In the genomic region with DNA sequence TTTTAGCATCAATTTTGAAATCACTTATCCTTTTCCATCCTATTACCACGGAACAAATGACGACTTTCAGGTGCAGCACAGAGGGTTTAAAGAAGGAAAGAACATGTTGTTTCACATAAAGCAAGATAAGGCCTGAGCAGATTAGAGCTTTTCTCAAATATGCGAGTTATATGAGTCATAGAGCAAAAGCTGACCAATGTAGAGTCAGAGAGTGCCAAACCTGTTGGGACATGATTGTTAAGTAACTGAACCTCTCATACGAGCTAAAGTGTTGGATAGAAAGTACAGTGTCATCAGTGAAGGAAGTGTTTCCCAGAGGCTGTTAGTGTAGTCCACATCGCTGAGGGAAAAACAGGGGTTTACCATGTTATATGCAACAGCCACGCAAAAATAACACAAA, we compare ENCODE assay signal across 24 mouse cellular contexts. TPM values are rescaled to one million over a fixed set of nuclear protein-coding genes. Genes with fewer than 3 reads are reported as not detected.
A peak's percentile ranks its signal among the peaks of the same experiment; 100 is the strongest.
DNase-seq lines count a peak whose midpoint lies in the region; ATAC-seq and TF ChIP-seq lines count a peak whose summit lies in the region.
"Had no signal": no experiment of that assay in that cellular context is flagged by ENCODE, and none has a peak within 500 bp of the region (broad histone marks: within the 10 kb centered on the region; RNA-seq: fewer than 3 reads in every experiment).

No protein-coding gene starts in this region.

- DNase-seq in lung, postnatal 0 days (ENCODE audit: low spot score) = no peak
- DNase-seq in lung, postnatal 14 days = no peak
- DNase-seq in Patski (ENCODE audit: low read depth, low spot score) = no peak
- DNase-seq in lung, postnatal 25 days (ENCODE audit: low spot score) = no peak
- no peak for DNase-seq in limb, embryonic 10.5 days (ENCODE audit: low spot score)
- no peak for DNase-seq in gastrocnemius, adult 18-20 months (ENCODE audit: low spot score)
- DNase-seq: adrenal gland, adult 2 months; adrenal gland, postnatal 14 days; cerebellum, adult 11 months; cerebellum, adult 2 months; cerebellum, adult 9-11 months; cerebellum, postnatal 25 days; forebrain, postnatal 0 days; gastrocnemius, postnatal 25 days; heart, postnatal 36 days had no signal

- H3K4me1 ChIP-seq in lung, postnatal 0 days (ENCODE audit: insufficient read depth, low read depth, low read length) = no peaks in the 10 kb centered on the region
- H3K4me1 ChIP-seq in stomach, embryonic 15.5 days = 0 out of 2 replicates have a peak, but pooled peaks cover 3% of the 10 kb centered on the region
- no peaks in the 10 kb centered on the region for H3K4me1 ChIP-seq in limb, embryonic 10.5 days
- H3K4me1 ChIP-seq: embryonic facial prominence, embryonic 12.5 days; embryonic facial prominence, embryonic 15.5 days; hindbrain, embryonic 10.5 days had no signal

- H3K4me3 ChIP-seq in lung, postnatal 0 days (ENCODE audit: low read depth, low read length) = no peak overlapping the region
- H3K4me3 ChIP-seq in stomach, embryonic 15.5 days (replicated peaks) = no peak overlapping the region
- H3K4me3 ChIP-seq in limb, embryonic 10.5 days = no peak overlapping the region
- H3K4me3 ChIP-seq: embryonic facial prominence, embryonic 12.5 days; embryonic facial prominence, embryonic 15.5 days; hindbrain, embryonic 10.5 days had no signal

- in situ Hi-C loops in Patski (cut with MboI; ENCODE audit: low pct_unique_long_range_greater_than_20kb) = loop anchor here (25.0 kb wide), 2 partner anchors 355 to 955 kb away; a partner anchor contains a TSS

- no peak overlapping the region for H3K9ac ChIP-seq in lung, postnatal 0 days (replicated peaks; ENCODE audit: low read depth)
- H3K9ac ChIP-seq in stomach, embryonic 15.5 days = no peak overlapping the region
- H3K9ac ChIP-seq: embryonic facial prominence, embryonic 12.5 days; embryonic facial prominence, embryonic 15.5 days; forebrain, postnatal 0 days; hindbrain, embryonic 14.5 days had no signal

- no peaks in the 10 kb centered on the region for H3K9me3 ChIP-seq in lung, postnatal 0 days (ENCODE audit: low read length)
- H3K9me3 ChIP-seq in stomach, embryonic 15.5 days = no peaks in the 10 kb centered on the region
- H3K9me3 ChIP-seq in limb, embryonic 10.5 days (replicated peaks) = no peaks in the 10 kb centered on the region
- H3K9me3 ChIP-seq: embryonic facial prominence, embryonic 12.5 days; embryonic facial prominence, embryonic 15.5 days; hindbrain, embryonic 10.5 days had no signal

- no peaks in the 10 kb centered on the region for H3K36me3 ChIP-seq in lung, postnatal 0 days (ENCODE audit: insufficient read depth, low read length)
- H3K36me3 ChIP-seq in stomach, embryonic 15.5 days = no peaks in the 10 kb centered on the region
- H3K36me3 ChIP-seq in limb, embryonic 10.5 days = no peaks in the 10 kb centered on the region
- H3K36me3 ChIP-seq: embryonic facial prominence, embryonic 12.5 days; embryonic facial prominence, embryonic 15.5 days; hindbrain, embryonic 10.5 days had no signal

- POLR2A ChIA-PET in Patski (lab: Charles Lee) = no interaction called here

- no peaks in the 10 kb centered on the region for H3K27me3 ChIP-seq in lung, postnatal 0 days (replicated peaks; ENCODE audit: insufficient read depth, low read length)
- H3K27me3 ChIP-seq in Patski = no peaks in the 10 kb centered on the region
- no peaks in the 10 kb centered on the region for H3K27me3 ChIP-seq in stomach, embryonic 15.5 days (replicated peaks)
- H3K27me3 ChIP-seq in limb, embryonic 10.5 days (ENCODE audit: low read depth, poor library complexity, severe bottlenecking) = no peaks in the 10 kb centered on the region
- H3K27me3 ChIP-seq: embryonic facial prominence, embryonic 12.5 days; embryonic facial prominence, embryonic 15.5 days had no signal

- peak; percentile 41; the same call in 1 of the 2 replicates for ATAC-seq in lung, postnatal 0 days
- ATAC-seq in Patski = peak; percentile 31
- ATAC-seq in stomach, embryonic 15.5 days (ENCODE audit: insufficient read depth, low FRiP score, low read depth) = peak; percentile 75
- ATAC-seq: forebrain, embryonic 14.5 days; forebrain, postnatal 0 days; hindbrain, postnatal 0 days; inflammation-experienced regulatory T-cells, adult 6 months had no signal

- TF ChIP-seq EP300 in lung, postnatal 0 days (IDR thresholded peaks at IDR 0.05) = peak; percentile 45; the same call in 1 of the 2 replicates

- CTCF ChIA-PET in Patski (lab: Charles Lee) = interaction anchor here (2.1 kb wide), 1 partner anchor 8 kb away, joined by 7 read pairs; no protein-coding TSS in a partner anchor

- TF ChIP-seq CTCF in lung, postnatal 0 days (IDR thresholded peaks at IDR 0.05) = no peak
- no peak for TF ChIP-seq CTCF in Patski (IDR thresholded peaks at IDR 0.05)

- H3K27ac ChIP-seq in lung, postnatal 0 days (ENCODE audit: low read length) = no peak overlapping the region
- H3K27ac ChIP-seq in stomach, embryonic 15.5 days = peak overlapping the region; percentile 71
- no peak overlapping the region for H3K27ac ChIP-seq in limb, embryonic 10.5 days
- H3K27ac ChIP-seq: embryonic facial prominence, embryonic 12.5 days; embryonic facial prominence, embryonic 15.5 days; hindbrain, embryonic 10.5 days; hindbrain, embryonic 14.5 days; hindbrain, postnatal 0 days had no signal

- no peak overlapping the region for H3K4me2 ChIP-seq in lung, postnatal 0 days (replicated peaks; ENCODE audit: low read depth, low read length)
- H3K4me2 ChIP-seq in stomach, embryonic 15.5 days = no peak overlapping the region
- H3K4me2 ChIP-seq: embryonic facial prominence, embryonic 12.5 days; embryonic facial prominence, embryonic 15.5 days; heart, embryonic 11.5 days; hindbrain, embryonic 14.5 days had no signal

- 61% methylated on average over 6 of the region's 6 CpGs for WGBS in lung, postnatal 0 days
- WGBS in stomach, embryonic 15.5 days = 66% methylated on average over 6 of the region's 6 CpGs
- 86% methylated on average over 6 of the region's 6 CpGs for WGBS in limb, embryonic 10.5 days

RNA-seq across cellular contexts. Expression of a gene that starts 19.8 kb away (rescaled TPM):
- 89.2 and 94.2 TPM in 2 replicates for polyA plus RNA-seq in lung, postnatal 0 days (2015; fragmentation: Nextera tagmentation; extraction: Ambion mirVana)
- 59.9 TPM for polyA plus RNA-seq in Patski (2021)
- polyA plus RNA-seq in stomach, embryonic 15.5 days (2015; fragmentation: Nextera tagmentation; extraction: Ambion mirVana) = 63.7 and 63.9 TPM in 2 replicates
- polyA plus RNA-seq in limb, embryonic 10.5 days (2016; fragmentation: Nextera tagmentation; extraction: Ambion mirVana) = 32.5 and 33.0 TPM in 2 replicates
- total RNA-seq in gastrocnemius, adult 18-20 months (2021) = 10 to 100 TPM; 47.3 to 51.5 TPM

RNA-seq across cellular contexts. Expression of a gene that starts 38.4 kb away (rescaled TPM):
- polyA plus RNA-seq in lung, postnatal 0 days (2015; fragmentation: Nextera tagmentation; extraction: Ambion mirVana) = 251 and 269 TPM in 2 replicates
- 6,297 TPM for polyA plus RNA-seq in Patski (2021)
- 221 and 248 TPM in 2 replicates for polyA plus RNA-seq in stomach, embryonic 15.5 days (2015; fragmentation: Nextera tagmentation; extraction: Ambion mirVana)
- 100 and 108 TPM in 2 replicates for polyA plus RNA-seq in limb, embryonic 10.5 days (2016; fragmentation: Nextera tagmentation; extraction: Ambion mirVana)
- total RNA-seq in gastrocnemius, adult 18-20 months (2021) = 100 to 1,000 TPM; 121 to 124 TPM

RNA-seq across cellular contexts. Expression of a gene that starts 57.2 kb away (rescaled TPM):
- 4.7 and 5.3 TPM in 2 replicates for polyA plus RNA-seq in lung, postnatal 0 days (2015; fragmentation: Nextera tagmentation; extraction: Ambion mirVana)
- polyA plus RNA-seq in Patski (2021) = 19.4 TPM
- polyA plus RNA-seq in stomach, embryonic 15.5 days (2015; fragmentation: Nextera tagmentation; extraction: Ambion mirVana) = 24.5 and 26.1 TPM in 2 replicates
- 34.9 and 43.5 TPM in 2 replicates for polyA plus RNA-seq in limb, embryonic 10.5 days (2016; fragmentation: Nextera tagmentation; extraction: Ambion mirVana)
- total RNA-seq in gastrocnemius, adult 18-20 months (2021) = 1 to 10 TPM; 5.9 to 7.5 TPM

Comparison
In these comparisons a context has a peak if more than half of its experiments do, and no peak if none do; other contexts are left out.
1. RNA of a gene that starts 38.4 kb away (polyA plus RNA-seq): 6,297 TPM in Patski (single experiment); 251 to 269 TPM in lung, postnatal 0 days, 221 to 248 TPM in stomach, embryonic 15.5 days and 100 to 108 TPM in limb, embryonic 10.5 days; every median in the first group is over 10 times any median in the second.
2. Peak in every context shown above with its lines, with median percentiles within 50 percentile points of each other: ATAC-seq.